Mouse (Mus musculus) kidney, embryonic 14.5 days (tissue): ENCODE data around the gene Mtx1. TPM values are rescaled to one million over a fixed set of nuclear protein-coding genes. Genes with fewer than 3 reads are reported as not detected.

Source experiments
- ATAC-seq: fragments of 200-750 bp; cut with Nextera tagmentation; 2 replicates; pipeline ENCODE4 v1.8.0; 2017; ENCODE audit warnings: moderate number of reproducible peaks, mild to moderate bottlenecking, moderate TSS enrichment, moderate library complexity; ENCODE audit not compliant: low FRiP score, low TSS enrichment
- H3K27ac ChIP-seq: fragments of 300-500 bp; sonication (generic); 2 replicates; pipeline ENCODE4 v1.5.1; 2014; ENCODE audit warnings: low read depth, mild to moderate bottlenecking, low read length, moderate library complexity, mixed read lengths
- H3K27me3 ChIP-seq: fragments of 300-500 bp; sonication (generic); 2 replicates; pipeline ENCODE4 v1.6.1; 2014; ENCODE audit warnings: mild to moderate bottlenecking, low read length; ENCODE audit not compliant: control insufficient read depth, insufficient read depth
- H3K36me3 ChIP-seq: fragments of 300-500 bp; sonication (generic); 2 replicates; pipeline ENCODE4 v1.6.1; 2014; ENCODE audit warnings: low read length, mixed read lengths; ENCODE audit not compliant: control insufficient read depth, insufficient read depth
- H3K4me1 ChIP-seq: fragments of 300-500 bp; sonication (generic); 2 replicates; pipeline ENCODE4 v1.6.1; 2014; ENCODE audit warnings: low read length, mixed read lengths; ENCODE audit not compliant: control insufficient read depth, insufficient read depth
- H3K4me2 ChIP-seq: fragments of 300-500 bp; sonication (generic); replicated peaks from 2 replicates; pipeline ENCODE4 v1.6.1; 2014; ENCODE audit warnings: low read depth, mild to moderate bottlenecking, low read length
- H3K4me3 ChIP-seq: fragments of 300-500 bp; sonication (generic); 2 replicates; pipeline ENCODE4 v1.5.1; 2014; ENCODE audit warnings: mild to moderate bottlenecking, low read length
- H3K9ac ChIP-seq: fragments of 300-500 bp; sonication (generic); 2 replicates; pipeline ENCODE4 v1.6.1; 2014; ENCODE audit warnings: low read depth, mild to moderate bottlenecking, low read length, moderate library complexity
- H3K9me3 ChIP-seq: fragments of 300-500 bp; sonication (generic); 2 replicates; pipeline ENCODE4 v1.6.1; 2016; ENCODE audit warnings: low read length; ENCODE audit not compliant: control insufficient read depth
- WGBS: fragments of 180-500 bp; shearing (Covaris S2); extraction: QIAGEN DNeasy Blood & Tissue Kit; methylation state at CpG from one replicate; pipeline ENCODE4 v1.1.7; 2014; 5-methylcytosine and 5-hydroxymethylcytosine counted together
- polyA plus RNA-seq: library from polyadenylated mRNA; unstranded; fragments of >200 nt; fragmentation: Nextera tagmentation; extraction: Ambion mirVana; gene quantifications from 2 replicates; pipeline ENCODE4 v1.2.1, GENCODE M21; 2014

The Mtx1 gene
- polyA plus RNA-seq, 1 experiment from 2014 or later, result 217 TPM

GRCm38 (mm10) chr3:89187690-89188477, 39.0 kb downstream of the Mtx1 start:
- peak overlapping the region; percentile 18; the same call in 1 of the 2 replicates for H3K4me2 ChIP-seq
- peaks cover 9% of the 10 kb centered on the region for H3K36me3 ChIP-seq
- peak overlapping the region; percentile 55; the same call in 1 of the 2 replicates for H3K27ac ChIP-seq
- H3K9me3 ChIP-seq, result no peaks in the 10 kb centered on the region
- H3K27me3 ChIP-seq, result no peaks in the 10 kb centered on the region
- H3K4me1 ChIP-seq, result peaks cover 43% of the 10 kb centered on the region
- WGBS, result 67% methylated on average over 18 of the region's 18 CpGs
- H3K4me3 ChIP-seq, result no peak overlapping the region
- no peak for ATAC-seq
- H3K9ac ChIP-seq, result no peak overlapping the region

- H3K27me3 ChIP-seq, result no peaks in the 10 kb centered on the region
- no peaks in the 10 kb centered on the region for H3K9me3 ChIP-seq
- WGBS, result 44% methylated on average over 23 of the region's 23 CpGs
- H3K4me1 ChIP-seq, result peaks cover 47% of the 10 kb centered on the region
- H3K36me3 ChIP-seq, result peaks cover 14% of the 10 kb centered on the region
- peak overlapping the region; percentile 28; the same call in 1 of the 2 replicates for H3K9ac ChIP-seq
- H3K27ac ChIP-seq, result no peak overlapping the region
- no peak overlapping the region for H3K4me3 ChIP-seq
- no peak for ATAC-seq
- H3K4me2 ChIP-seq, result peak overlapping the region; percentile 18
These were observed 39.7 kb downstream of the Mtx1 start for GRCm38 (mm10) chr3:89187197-89187596.

- whole genome bisulfite sequencing, result 81% methylated on average over 6 of the region's 6 CpGs
- H3K4me3 ChIP-seq, result peak overlapping the region; percentile 67
- no peaks in the 10 kb centered on the region for H3K27me3 ChIP-seq
- peak overlapping the region; percentile 93 for H3K27ac ChIP-seq
- H3K9ac ChIP-seq, result peak overlapping the region; percentile 88
- no peaks in the 10 kb centered on the region for H3K9me3 ChIP-seq
- no peak for ATAC-seq
- peaks cover 47% of the 10 kb centered on the region for H3K36me3 ChIP-seq
- peaks cover 49% of the 10 kb centered on the region for H3K4me1 ChIP-seq
- peak overlapping the region; percentile 95 for H3K4me2 ChIP-seq
These were observed 43.0 kb downstream of the Mtx1 start for GRCm38 (mm10) chr3:89183959-89184315.

GRCm38 (mm10) chr3:89183058-89183958, 43.6 kb downstream of the Mtx1 start, which contains the start of gene Fam189b:
Fam189b (plus strand) TSS chr3:89183143.
- peak within 1 kb of the TSS; percentile 95 for H3K4me2 ChIP-seq
- 5% methylated on average over 39 of the region's 39 CpGs for WGBS

GRCm38 (mm10) chr3:89182531-89183057, 44.3 kb downstream of the Mtx1 start:
- Histone ChIP-seq H3K36me3 (peaks cover 39% of the 10 kb centered on the region), H3K4me1 (peaks cover 42% of the 10 kb centered on the region), H3K4me2 (peak overlapping the region; percentile 95), H3K27me3 (no peaks in the 10 kb centered on the region), H3K9me3 (no peaks in the 10 kb centered on the region), H3K27ac (peak overlapping the region; percentile 47; the same call in 1 of the 2 replicates), H3K4me3 (peak overlapping the region; percentile 67), H3K9ac (no peak overlapping the region)
- no peak; the same call in 1 of the 2 replicates for ATAC-seq
- 43% methylated on average over 7 of the region's 7 CpGs for WGBS

More at GRCm38 (mm10) chr3:89183058-89183958, 43.6 kb downstream of the Mtx1 start, which contains the start of gene Fam189b:
- Histone ChIP-seq H3K4me1 (peaks cover 49% of the 10 kb centered on the region), H3K27ac (peak within 1 kb of the TSS; percentile 93), H3K27me3 (no peaks in the 10 kb centered on the region), H3K36me3 (peaks cover 43% of the 10 kb centered on the region), H3K9me3 (no peaks in the 10 kb centered on the region), H3K9ac (peak within 1 kb of the TSS; percentile 88), H3K4me3 (peak within 1 kb of the TSS; percentile 67)
- peak; percentile 89 for ATAC-seq

GRCm38 (mm10) chr3:89181749-89182500, 45.0 kb downstream of the Mtx1 start:
- no peak overlapping the region for H3K9ac ChIP-seq
- ATAC-seq, result no peak
- no peak overlapping the region for H3K4me2 ChIP-seq
- peaks cover 37% of the 10 kb centered on the region for H3K4me1 ChIP-seq
- H3K9me3 ChIP-seq, result no peaks in the 10 kb centered on the region
- H3K27ac ChIP-seq, result no peak overlapping the region; the same call in 1 of the 2 replicates
- H3K36me3 ChIP-seq, result peaks cover 39% of the 10 kb centered on the region
- H3K4me3 ChIP-seq, result no peak overlapping the region
- WGBS, result 91% methylated on average over 27 of the region's 27 CpGs
- H3K27me3 ChIP-seq, result no peaks in the 10 kb centered on the region

- no peak overlapping the region for H3K4me2 ChIP-seq
These were observed 47.8 kb downstream of the Mtx1 start for GRCm38 (mm10) chr3:89179056-89179455.

GRCm38 (mm10) chr3:89178107-89178385, 48.8 kb downstream of the Mtx1 start:
- Histone ChIP-seq H3K27me3 (no peaks in the 10 kb centered on the region), H3K4me1 (peaks cover 12% of the 10 kb centered on the region), H3K36me3 (peaks cover 75% of the 10 kb centered on the region), H3K9me3 (no peaks in the 10 kb centered on the region), H3K9ac (peak overlapping the region; percentile 84), H3K4me3 (peak overlapping the region; percentile 77), H3K4me2 (peak overlapping the region; percentile 68), H3K27ac (peak overlapping the region; percentile 75; the same call in 1 of the 2 replicates)
- ATAC-seq, result no peak
- 6% methylated on average over 6 of the region's 6 CpGs for WGBS

More at GRCm38 (mm10) chr3:89179056-89179455, 47.8 kb downstream of the Mtx1 start:
- H3K4me1 ChIP-seq, result peaks cover 18% of the 10 kb centered on the region
- no peak overlapping the region for H3K27ac ChIP-seq
- H3K9me3 ChIP-seq, result no peaks in the 10 kb centered on the region
- H3K36me3 ChIP-seq, result peaks cover 65% of the 10 kb centered on the region
- peak overlapping the region; percentile 18; the same call in 1 of the 2 replicates for H3K9ac ChIP-seq
- no peaks in the 10 kb centered on the region for H3K27me3 ChIP-seq
- ATAC-seq, result no peak
- H3K4me3 ChIP-seq, result no peak overlapping the region
- WGBS, result 89% methylated on average over 11 of the region's 11 CpGs
